Mouse (Mus musculus): ENCODE measurements around the gene Otoa.

GRCm38 (mm10) chr7:121165616-121166015 is 84.2 kb downstream of the Otoa start:
- TF ChIP-seq CTCF (IDR thresholded peaks at IDR 0.05; ENCODE audit: low read depth, low read length) (no peak), POLR2A (IDR thresholded peaks at IDR 0.05; ENCODE audit: extremely low read depth, insufficient read depth, low read length) (no peak)

Data from liver, adult 2 months (tissue).